Mouse (Mus musculus) v-Abl transformed pro-B cells (cell line): ENCODE data around the gene Ptger1.

Source experiments
- in situ Hi-C, 2 experiments: fragments of 400-800 bp; cut with MboI; formaldehyde crosslinking; loops; one replicate each; pipeline ENCODE4 v1.15.1; 2025; ENCODE audit not compliant: unreplicated experiment in 2 of 2

The Ptger1 gene

GRCm38 (mm10) chr8:83665969-83666865 is at the start of gene Ptger1:
Gene Ptger1 (plus strand): TSS chr8:83666678.
- in situ Hi-C loops = loop anchor here (5.0 kb wide), 2 partner anchors 51 to 56 kb away; partner anchors contain the start of gene Ddx39 (in 1 of the 2)

GRCm38 (mm10) chr8:83617111-83617510 is 49.4 kb upstream of the Ptger1 start:
- in situ Hi-C loops = loop anchor here in 1 of 2 experiments (25.0 kb wide), 1 partner anchor 505 kb away; no protein-coding TSS in a partner anchor

GRCm38 (mm10) chr8:83618566-83618965 is 47.9 kb upstream of the Ptger1 start:
- in situ Hi-C loops = loop anchor here in 1 of 2 experiments (25.0 kb wide), 1 partner anchor 506 kb away; no protein-coding TSS in a partner anchor

DNA sequence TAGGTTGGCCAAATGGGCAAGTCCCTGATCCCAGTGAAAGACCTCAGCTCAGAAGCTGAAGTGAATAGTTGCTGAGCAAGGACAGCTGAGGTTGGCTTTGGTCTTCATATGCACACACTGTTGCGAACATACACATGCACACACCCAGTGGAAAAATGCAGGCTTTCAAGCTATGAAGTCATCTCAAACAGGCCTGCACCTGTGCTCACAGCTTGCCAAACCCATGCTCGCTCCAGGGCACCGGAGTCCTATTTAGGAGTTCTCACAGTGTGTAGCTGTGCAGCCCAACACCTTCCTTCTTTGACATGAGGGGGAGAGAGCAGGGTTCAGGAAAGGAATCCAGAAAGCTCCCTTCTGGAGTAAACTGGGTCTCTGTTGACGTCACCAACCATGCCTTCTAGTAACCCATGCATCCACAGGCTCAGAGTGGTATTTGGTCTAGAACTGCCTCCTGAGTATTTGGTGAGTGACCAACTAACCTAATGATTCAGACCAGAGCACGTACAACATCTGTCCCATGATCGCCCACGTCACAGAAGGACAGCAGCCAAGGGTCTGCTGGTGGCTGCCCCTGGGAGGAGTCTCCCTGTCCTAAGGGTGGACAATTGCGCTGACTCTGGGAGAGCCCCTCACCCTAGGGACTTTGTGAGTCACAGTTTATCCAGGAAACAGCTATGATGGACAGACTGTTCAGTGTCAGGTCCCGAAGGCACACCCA is 46.8 kb upstream of the Ptger1 start:
- in situ Hi-C loops = loop anchor here (10.0 to 25.0 kb wide), 2 partner anchors 355 to 507 kb away; no protein-coding TSS in a partner anchor

- in situ Hi-C loops = loop anchor here (10.0 to 25.0 kb wide), 2 partner anchors 357 to 510 kb away; no protein-coding TSS in a partner anchor
These were observed 44.6 kb upstream of the Ptger1 start for GRCm38 (mm10) chr8:83621691-83622388.

DNA sequence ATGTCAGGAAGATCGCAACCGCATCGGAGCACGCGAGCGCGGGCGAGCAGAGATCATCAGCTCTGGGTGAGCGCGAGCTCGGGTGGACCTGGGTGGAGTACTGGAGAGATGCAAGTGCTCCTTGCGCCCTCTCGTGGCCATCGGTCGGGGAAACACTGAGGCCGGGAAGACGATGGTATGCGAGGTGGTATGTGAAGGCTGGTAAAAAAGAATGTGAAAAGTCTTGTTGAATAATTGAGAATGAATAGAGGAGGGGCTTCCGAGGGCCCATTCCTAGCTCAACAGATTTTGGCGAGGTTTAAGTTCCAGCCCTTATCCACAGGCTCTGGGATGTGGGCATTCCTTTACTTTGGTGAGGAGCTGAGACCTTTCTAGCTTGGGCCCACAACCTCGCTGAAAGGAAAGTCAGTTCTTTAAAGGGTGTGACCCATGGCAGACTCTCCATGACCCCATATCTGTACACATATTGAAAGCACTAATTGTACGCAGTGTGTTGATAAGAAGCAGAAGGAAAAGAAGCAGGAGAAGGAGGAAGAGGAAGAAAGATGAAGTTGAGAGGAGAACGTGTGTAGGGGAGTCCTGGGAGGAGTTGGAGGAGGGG is 44.0 kb upstream of the Ptger1 start:
- in situ Hi-C loops = loop anchor here (10.0 to 25.0 kb wide), 2 partner anchors 358 to 510 kb away; no protein-coding TSS in a partner anchor

- in situ Hi-C loops = loop anchor here (10.0 to 25.0 kb wide), 2 partner anchors 359 to 511 kb away; no protein-coding TSS in a partner anchor
These were observed 42.9 kb upstream of the Ptger1 start for GRCm38 (mm10) chr8:83623549-83623948.

DNA sequence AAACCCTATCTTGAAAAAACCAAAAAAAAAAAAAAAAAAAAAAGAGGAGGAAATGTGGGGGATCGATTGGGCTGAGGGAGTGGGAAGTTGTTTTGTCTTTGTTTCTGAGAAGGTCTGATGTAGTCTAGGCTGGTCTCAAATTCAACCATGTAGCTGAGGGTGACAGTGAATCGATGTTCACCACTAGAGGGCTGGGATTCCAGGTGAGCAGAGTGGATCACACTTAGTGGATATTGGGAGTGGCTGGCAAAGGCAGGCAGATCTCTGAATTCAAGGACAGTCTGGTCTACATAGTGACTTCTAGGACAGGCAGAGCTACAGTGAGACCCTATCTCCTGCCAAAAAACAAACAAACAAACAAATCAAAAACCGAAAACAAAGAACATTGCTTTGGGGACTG is 41.7 kb upstream of the Ptger1 start:
- in situ Hi-C loops = loop anchor here (10.0 to 25.0 kb wide), 2 partner anchors 360 to 512 kb away; no protein-coding TSS in a partner anchor

GRCm38 (mm10) chr8:83625676-83626299 is 40.7 kb upstream of the Ptger1 start:
- in situ Hi-C loops = loop anchor here (10.0 kb wide), 1 partner anchor 361 kb away; no protein-coding TSS in a partner anchor

DNA sequence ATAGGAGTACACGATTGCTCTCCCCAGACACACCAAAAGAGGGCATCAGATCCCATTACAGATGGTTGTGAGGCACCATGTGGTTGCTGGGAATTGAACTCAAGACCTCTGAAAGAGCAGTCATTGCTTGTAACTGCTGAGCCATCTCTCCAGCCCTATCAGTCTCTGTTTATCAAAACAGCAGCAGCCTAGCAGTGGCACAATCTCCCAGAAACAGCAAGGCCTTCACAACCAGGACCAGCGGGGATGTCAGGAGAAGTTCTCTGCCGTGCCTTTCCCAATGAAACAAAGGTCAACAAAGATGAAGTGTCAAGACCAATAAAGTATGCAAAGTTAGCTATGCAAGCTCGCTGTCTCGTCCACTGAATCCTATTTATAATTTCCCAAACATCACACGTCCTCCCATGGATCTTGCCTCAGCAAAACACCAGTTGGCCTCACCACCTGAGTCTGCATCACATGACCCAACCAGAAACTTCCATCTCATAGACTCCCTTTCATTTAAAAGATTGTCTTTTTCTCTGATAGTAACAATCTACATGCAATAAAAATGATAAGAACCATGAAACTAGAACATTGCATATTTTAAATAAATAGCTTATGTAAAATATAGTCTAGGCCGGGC is 34.3 kb upstream of the Ptger1 start:
- in situ Hi-C loops = no loop called here

DNA sequence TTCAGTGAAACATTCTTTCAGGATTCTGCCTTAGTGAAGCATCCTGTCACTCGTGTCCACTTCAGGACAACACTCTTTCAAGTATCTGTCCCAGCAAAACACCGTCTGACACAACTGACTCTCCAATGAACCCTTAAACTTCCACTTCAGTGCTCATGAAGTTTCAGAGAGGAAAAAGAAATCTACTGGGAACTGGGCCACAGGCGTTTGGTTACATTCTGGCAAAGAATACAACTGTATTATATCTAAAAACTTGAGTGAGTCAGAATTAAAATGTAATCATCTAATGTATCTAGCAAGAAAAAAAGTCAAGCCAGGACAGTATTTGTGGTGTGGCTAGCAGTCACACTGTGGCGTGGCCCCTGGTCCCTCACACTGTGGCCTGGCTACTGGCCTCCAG is 27.6 kb upstream of the Ptger1 start:
- in situ Hi-C loops = no loop called here

DNA sequence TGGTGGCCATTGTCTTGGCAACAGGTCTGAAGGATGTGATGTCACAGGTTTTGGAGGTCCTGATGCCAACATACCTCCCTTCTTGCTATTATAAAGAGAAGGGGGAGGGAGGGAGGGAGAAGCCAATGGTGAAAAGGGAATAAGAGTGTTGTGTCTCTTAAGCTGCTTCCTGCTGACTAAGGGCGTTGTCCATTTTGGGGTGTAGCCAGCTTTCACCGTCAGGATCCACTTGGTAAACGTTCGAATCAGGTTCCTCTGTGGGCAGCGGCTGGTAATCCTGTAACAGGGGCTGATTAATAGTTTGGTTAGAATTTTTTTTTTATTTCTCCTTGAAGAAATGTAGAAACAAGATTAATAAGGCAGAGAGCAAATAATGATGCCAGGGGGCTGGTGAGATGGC is 26.8 kb upstream of the Ptger1 start:
- in situ Hi-C loops = no loop called here

DNA sequence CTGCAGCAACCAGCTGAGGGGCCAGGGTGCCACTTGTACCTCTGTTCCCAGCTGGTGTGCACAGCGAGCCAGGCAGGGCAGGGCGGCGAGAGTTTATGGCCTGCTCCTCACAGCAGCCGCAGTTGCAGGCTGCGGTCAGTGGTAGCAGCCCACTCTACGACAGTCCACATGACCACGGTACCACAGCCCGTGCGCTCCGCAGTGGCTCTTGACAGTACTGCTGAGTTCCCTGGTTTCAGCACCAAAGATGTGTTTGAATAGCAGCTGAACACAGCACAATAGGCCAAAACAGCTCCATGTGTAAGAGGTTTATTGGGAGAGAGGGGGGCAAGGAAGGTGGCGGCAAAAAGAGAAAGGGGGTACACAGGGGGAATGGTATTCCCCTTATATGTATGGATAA is 19.0 kb upstream of the Ptger1 start:
- in situ Hi-C loops = no loop called here

GRCm38 (mm10) chr8:83648031-83648430 is 18.4 kb upstream of the Ptger1 start:
- in situ Hi-C loops = no loop called here

GRCm38 (mm10) chr8:83649699-83650098 is 16.8 kb upstream of the Ptger1 start:
- in situ Hi-C loops = no loop called here

DNA sequence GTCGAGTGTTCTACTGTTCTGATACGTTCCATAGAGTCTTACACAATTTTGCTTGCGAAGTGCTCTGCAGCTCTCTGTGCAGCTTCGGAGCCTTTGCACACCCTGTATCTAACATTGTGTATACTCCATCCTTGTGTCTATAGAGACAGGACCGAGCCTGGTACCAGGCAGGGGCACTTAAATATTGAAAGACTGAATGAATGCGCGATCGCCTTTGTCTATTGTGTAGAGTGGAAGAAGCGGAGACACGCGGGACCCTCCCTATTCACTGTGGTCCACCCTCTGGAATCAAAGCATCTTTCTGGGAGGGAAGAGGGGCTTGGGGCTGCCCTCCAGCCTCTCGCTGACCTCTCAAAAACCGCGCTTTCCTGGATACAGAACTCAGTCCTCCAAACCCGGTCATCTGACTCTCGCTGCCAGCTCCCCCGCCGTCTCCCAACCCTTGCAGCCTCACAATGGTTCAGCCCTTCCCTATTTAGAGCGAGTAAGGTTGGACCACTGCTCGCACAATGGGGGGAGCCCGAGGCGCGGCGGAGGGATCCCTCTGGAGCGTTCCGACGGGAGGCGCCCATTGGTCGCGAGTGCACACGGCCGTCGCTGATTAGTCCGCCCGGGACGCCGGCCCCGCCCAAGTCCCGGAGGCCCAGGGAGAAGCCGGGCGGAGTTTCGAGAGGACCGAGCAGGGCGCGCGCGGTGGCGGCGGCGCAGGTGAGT is 14.3 kb upstream of the Ptger1 start, which contains the start of gene Gipc1:
TSS of gene Gipc1 (plus strand) at position 648 of the 714 bp plus-strand sequence.
- in situ Hi-C loops = no loop called here

DNA sequence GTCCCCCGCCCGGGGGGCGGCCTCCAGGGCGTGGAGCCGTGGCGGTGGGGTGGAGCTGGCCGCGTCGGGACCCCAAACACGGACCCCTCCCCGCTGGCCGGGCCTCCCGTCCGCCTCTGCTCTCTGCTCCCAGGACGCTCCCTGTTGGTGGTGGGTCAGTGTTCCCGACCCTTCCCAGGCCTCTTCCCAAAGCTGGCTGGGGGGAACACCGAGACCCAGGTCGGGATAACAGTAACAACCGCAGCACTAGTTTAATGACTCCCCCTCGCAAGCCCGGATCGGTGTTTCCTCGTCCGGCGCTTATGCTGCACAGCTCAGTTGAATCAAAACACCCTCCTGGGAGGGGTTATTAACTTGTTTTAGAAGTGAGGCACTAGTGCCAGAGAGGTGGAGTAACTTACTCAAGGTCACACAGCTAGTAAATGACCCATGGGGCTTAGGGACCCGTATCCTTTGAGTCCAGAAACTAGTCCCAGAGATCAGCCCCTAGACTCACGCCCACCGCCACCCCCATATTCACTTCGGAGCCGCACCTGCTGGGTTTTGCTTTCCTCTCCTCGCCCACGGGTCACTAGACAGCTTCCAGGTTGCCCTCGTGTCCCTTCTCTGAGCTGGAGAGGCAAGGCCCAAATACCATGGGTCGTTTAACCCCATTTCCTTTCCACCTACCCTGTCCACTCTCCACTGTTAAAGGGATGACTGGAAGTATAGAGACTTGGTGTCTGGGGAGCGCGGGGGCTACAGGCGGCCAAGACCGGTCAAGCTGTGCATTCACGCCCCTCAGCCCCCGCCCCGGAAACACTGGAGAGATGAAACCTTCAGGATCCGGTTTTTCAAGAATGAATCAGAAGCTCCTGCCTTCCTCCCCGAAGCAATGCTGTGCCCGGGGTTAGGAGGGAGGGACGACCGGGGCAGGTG is 13.5 kb upstream of the Ptger1 start:
- in situ Hi-C loops = no loop called here
